Mouse (Mus musculus): ENCODE data around the gene 2300002M23Rik. TPM values are rescaled to one million over a fixed set of nuclear protein-coding genes. Genes with fewer than 3 reads are reported as not detected.

Gene 2300002M23Rik
- polyA plus RNA-seq, 1 experiment from 2014 or later: not detected

DNA sequence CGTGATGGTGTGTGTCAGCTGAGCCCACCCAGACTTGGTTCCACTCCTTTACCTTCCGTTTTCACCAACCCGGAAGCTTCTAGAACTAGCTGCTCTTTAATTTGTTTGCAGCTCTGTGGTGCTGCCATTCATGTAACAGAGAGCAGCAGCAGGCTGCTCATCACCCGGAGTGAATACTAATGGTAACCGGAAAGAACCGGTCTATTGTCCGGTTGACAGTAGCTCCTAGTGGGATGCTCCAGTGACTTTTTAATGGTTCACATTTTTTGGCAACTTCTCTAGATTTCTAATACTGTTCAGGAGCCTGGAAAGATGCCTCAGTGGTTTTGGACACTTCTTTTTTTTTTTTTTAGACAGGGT lies 23.9 kb downstream of the 2300002M23Rik start:
- H3K27ac ChIP-seq (ENCODE audit: low read depth, low read length): no peak overlapping the region
- no peaks in the 10 kb centered on the region for H3K36me3 ChIP-seq (ENCODE audit: control insufficient read depth, insufficient read depth)
- H3K9ac ChIP-seq (ENCODE audit: low read depth, low read length): no peak overlapping the region
- peak overlapping the region; percentile 60; the same call in 1 of the 2 replicates for H3K4me2 ChIP-seq (replicated peaks; ENCODE audit: low read depth)
- no peaks in the 10 kb centered on the region for H3K27me3 ChIP-seq (replicated peaks; ENCODE audit: control insufficient read depth, insufficient read depth, low read length)
- no peaks in the 10 kb centered on the region for H3K9me3 ChIP-seq (ENCODE audit: control insufficient read depth)
- ATAC-seq: no peak
- H3K4me3 ChIP-seq (ENCODE audit: low read depth, low read length): no peak overlapping the region
- H3K4me1 ChIP-seq (replicated peaks; ENCODE audit: control insufficient read depth, insufficient read depth, low read length): no peaks in the 10 kb centered on the region
- 88% methylated on average over 7 of the region's 7 CpGs for WGBS
- no peak for TF ChIP-seq CTCF (IDR thresholded peaks at IDR 0.05; ENCODE audit: low read depth)

- ATAC-seq: no peak
- H3K27ac ChIP-seq (ENCODE audit: low read depth, low read length): no peak overlapping the region
- H3K4me1 ChIP-seq (replicated peaks; ENCODE audit: control insufficient read depth, insufficient read depth, low read length): no peaks in the 10 kb centered on the region
- no peak overlapping the region for H3K9ac ChIP-seq (ENCODE audit: low read depth, low read length)
- no peaks in the 10 kb centered on the region for H3K9me3 ChIP-seq (ENCODE audit: control insufficient read depth)
- TF ChIP-seq CTCF (IDR thresholded peaks at IDR 0.05; ENCODE audit: low read depth): no peak
- no peaks in the 10 kb centered on the region for H3K36me3 ChIP-seq (ENCODE audit: control insufficient read depth, insufficient read depth)
- H3K4me3 ChIP-seq (ENCODE audit: low read depth, low read length): no peak overlapping the region
- no peaks in the 10 kb centered on the region for H3K27me3 ChIP-seq (replicated peaks; ENCODE audit: control insufficient read depth, insufficient read depth, low read length)
- no peak overlapping the region for H3K4me2 ChIP-seq (replicated peaks; ENCODE audit: low read depth)
- WGBS: 68% methylated on average over 15 of the region's 15 CpGs
Measured at GRCm38 (mm10) chr17:35591731-35592130, 24.5 kb downstream of the 2300002M23Rik start.

DNA sequence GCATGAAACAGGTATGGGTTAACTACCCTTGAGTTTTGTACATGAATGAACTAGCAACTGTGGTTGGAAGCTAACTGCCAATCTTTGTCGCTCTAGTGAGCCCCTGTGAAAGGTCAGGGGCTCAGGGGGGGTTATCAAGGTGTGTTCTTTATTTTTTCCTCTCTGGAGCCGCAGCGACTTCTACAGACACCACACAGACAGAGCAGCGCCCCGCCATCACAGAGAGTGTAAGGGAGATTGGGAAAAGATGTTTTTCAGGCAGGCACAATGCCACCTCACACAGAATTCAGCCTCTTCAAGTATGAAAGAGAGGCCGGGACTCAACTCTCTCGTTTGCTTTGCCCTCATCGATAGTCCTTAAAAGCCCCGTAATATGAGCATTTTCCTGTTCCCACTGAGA lies 24.9 kb downstream of the 2300002M23Rik start:
- no peaks in the 10 kb centered on the region for H3K27me3 ChIP-seq (replicated peaks; ENCODE audit: control insufficient read depth, insufficient read depth, low read length)
- no peaks in the 10 kb centered on the region for H3K9me3 ChIP-seq (ENCODE audit: control insufficient read depth)
- no peaks in the 10 kb centered on the region for H3K36me3 ChIP-seq (ENCODE audit: control insufficient read depth, insufficient read depth)
- H3K4me3 ChIP-seq (ENCODE audit: low read depth, low read length): no peak overlapping the region
- H3K9ac ChIP-seq (ENCODE audit: low read depth, low read length): no peak overlapping the region
- WGBS: 83% methylated on average over 9 of the region's 9 CpGs
- H3K4me1 ChIP-seq (replicated peaks; ENCODE audit: control insufficient read depth, insufficient read depth, low read length): no peaks in the 10 kb centered on the region
- H3K4me2 ChIP-seq (replicated peaks; ENCODE audit: low read depth): no peak overlapping the region
- no peak for ATAC-seq
- no peak for TF ChIP-seq CTCF (IDR thresholded peaks at IDR 0.05; ENCODE audit: low read depth)
- H3K27ac ChIP-seq (ENCODE audit: low read depth, low read length): no peak overlapping the region

- Histone ChIP-seq H3K4me1 (replicated peaks; ENCODE audit: control insufficient read depth, insufficient read depth, low read length) (no peaks in the 10 kb centered on the region), H3K27ac (ENCODE audit: low read depth, low read length) (no peak overlapping the region), H3K4me2 (replicated peaks; ENCODE audit: low read depth) (no peak overlapping the region), H3K36me3 (ENCODE audit: control insufficient read depth, insufficient read depth) (no peaks in the 10 kb centered on the region), H3K9ac (ENCODE audit: low read depth, low read length) (no peak overlapping the region), H3K9me3 (ENCODE audit: control insufficient read depth) (no peaks in the 10 kb centered on the region), H3K27me3 (replicated peaks; ENCODE audit: control insufficient read depth, insufficient read depth, low read length) (no peaks in the 10 kb centered on the region), H3K4me3 (ENCODE audit: low read depth, low read length) (no peak overlapping the region)
- ATAC-seq: no peak
- no peak for TF ChIP-seq CTCF (IDR thresholded peaks at IDR 0.05; ENCODE audit: low read depth)
- WGBS: 21% methylated on average over 4 of the region's 4 CpGs
Measured at GRCm38 (mm10) chr17:35593786-35594185, 26.5 kb downstream of the 2300002M23Rik start.

- no peak overlapping the region for H3K9ac ChIP-seq (ENCODE audit: low read depth, low read length)
- WGBS: 86% methylated on average over 7 of the region's 7 CpGs
- ATAC-seq: no peak
- no peak overlapping the region for H3K27ac ChIP-seq (ENCODE audit: low read depth, low read length)
- H3K4me3 ChIP-seq (ENCODE audit: low read depth, low read length): no peak overlapping the region
- H3K4me2 ChIP-seq (replicated peaks; ENCODE audit: low read depth): no peak overlapping the region
- no peaks in the 10 kb centered on the region for H3K9me3 ChIP-seq (ENCODE audit: control insufficient read depth)
- no peaks in the 10 kb centered on the region for H3K36me3 ChIP-seq (ENCODE audit: control insufficient read depth, insufficient read depth)
- no peaks in the 10 kb centered on the region for H3K27me3 ChIP-seq (replicated peaks; ENCODE audit: control insufficient read depth, insufficient read depth, low read length)
- TF ChIP-seq CTCF (IDR thresholded peaks at IDR 0.05; ENCODE audit: low read depth): no peak
- no peaks in the 10 kb centered on the region for H3K4me1 ChIP-seq (replicated peaks; ENCODE audit: control insufficient read depth, insufficient read depth, low read length)
Measured at GRCm38 (mm10) chr17:35594456-35594855, 27.2 kb downstream of the 2300002M23Rik start.

DNA sequence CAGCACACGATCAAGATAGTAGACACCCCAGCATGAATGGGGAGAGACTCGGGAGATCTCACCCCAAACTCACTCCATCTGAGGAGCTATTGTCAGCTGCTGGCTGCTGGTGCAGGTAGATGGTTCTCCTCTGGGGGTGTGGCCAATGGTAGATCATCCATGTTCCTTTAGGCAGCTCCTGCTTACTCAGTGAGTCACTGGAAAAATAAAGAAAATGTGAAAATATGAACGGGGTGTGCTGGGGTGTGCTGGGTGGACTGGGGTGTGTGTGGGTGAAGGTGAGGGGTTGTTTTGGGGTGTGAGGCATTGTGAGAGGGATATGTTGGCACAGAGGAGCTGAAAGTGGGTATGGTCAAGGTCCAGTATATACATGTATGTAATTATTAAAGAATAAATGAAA lies 30.1 kb downstream of the 2300002M23Rik start:
- H3K4me3 ChIP-seq (ENCODE audit: low read depth, low read length): no peak overlapping the region
- TF ChIP-seq CTCF (IDR thresholded peaks at IDR 0.05; ENCODE audit: low read depth): no peak
- no peak overlapping the region for H3K4me2 ChIP-seq (replicated peaks; ENCODE audit: low read depth)
- H3K27me3 ChIP-seq (replicated peaks; ENCODE audit: control insufficient read depth, insufficient read depth, low read length): no peaks in the 10 kb centered on the region
- no peak overlapping the region for H3K27ac ChIP-seq (ENCODE audit: low read depth, low read length)
- H3K4me1 ChIP-seq (replicated peaks; ENCODE audit: control insufficient read depth, insufficient read depth, low read length): no peaks in the 10 kb centered on the region
- H3K9ac ChIP-seq (ENCODE audit: low read depth, low read length): no peak overlapping the region
- no peak for ATAC-seq
- H3K9me3 ChIP-seq (ENCODE audit: control insufficient read depth): no peaks in the 10 kb centered on the region
- no peaks in the 10 kb centered on the region for H3K36me3 ChIP-seq (ENCODE audit: control insufficient read depth, insufficient read depth)
- WGBS: 91% methylated on average over 3 of the region's 3 CpGs

- H3K36me3 ChIP-seq (ENCODE audit: control insufficient read depth, insufficient read depth): no peaks in the 10 kb centered on the region
- H3K27ac ChIP-seq (ENCODE audit: low read depth, low read length): no peak within 1 kb of the TSS
- 27% methylated on average over 2 of the region's 2 CpGs for WGBS
- peak within 1 kb of the TSS; percentile 13; the same call in 1 of the 2 replicates for H3K4me2 ChIP-seq (replicated peaks; ENCODE audit: low read depth)
- no peak for ATAC-seq
- H3K27me3 ChIP-seq (replicated peaks; ENCODE audit: control insufficient read depth, insufficient read depth, low read length): no peaks in the 10 kb centered on the region
- no peaks in the 10 kb centered on the region for H3K9me3 ChIP-seq (ENCODE audit: control insufficient read depth)
- no peaks in the 10 kb centered on the region for H3K4me1 ChIP-seq (replicated peaks; ENCODE audit: control insufficient read depth, insufficient read depth, low read length)
- no peak within 1 kb of the TSS for H3K4me3 ChIP-seq (ENCODE audit: low read depth, low read length)
- no peak for TF ChIP-seq CTCF (IDR thresholded peaks at IDR 0.05; ENCODE audit: low read depth)
- no peak within 1 kb of the TSS for H3K9ac ChIP-seq (ENCODE audit: low read depth, low read length)
Measured at GRCm38 (mm10) chr17:35601249-35601648, 34.0 kb downstream of the 2300002M23Rik start, which contains the start of gene Sfta2. Sfta2 (plus strand) TSS chr17:35601549.

Measured in intestine, postnatal 0 days (tissue).